Mouse (Mus musculus) stomach, embryonic 16.5 days (tissue): Measurements from ENCODE around the gene Lrfn5. TPM values are rescaled to one million over a fixed set of nuclear protein-coding genes. Genes with fewer than 3 reads are reported as not detected.

ENCODE experiments used
- ATAC-seq: fragments of 200-750 bp; cut with Nextera tagmentation; 2 replicates; pipeline ENCODE4 v1.8.0; 2017; ENCODE audit warnings: moderate number of reproducible peaks, moderate TSS enrichment; ENCODE audit not compliant: insufficient read depth, low FRiP score
- H3K27ac ChIP-seq: fragments of 300-500 bp; sonication (generic); 2 replicates; pipeline ENCODE4 v1.5.1; 2014; ENCODE audit warnings: low read length
- H3K27me3 ChIP-seq: fragments of 300-500 bp; sonication (generic); 2 replicates; pipeline ENCODE4 v1.6.1; 2014; ENCODE audit warnings: low read length, control low read depth, mixed read lengths; ENCODE audit not compliant: control insufficient read depth, insufficient read depth
- H3K36me3 ChIP-seq: fragments of 300-500 bp; sonication (generic); 2 replicates; pipeline ENCODE4 v1.6.1; 2014; ENCODE audit warnings: low read length; ENCODE audit not compliant: control insufficient read depth, insufficient read depth
- H3K4me1 ChIP-seq: fragments of 300-500 bp; sonication (generic); 2 replicates; pipeline ENCODE4 v1.6.1; 2014; ENCODE audit warnings: low read length, control low read depth, mixed read lengths; ENCODE audit not compliant: control insufficient read depth, insufficient read depth
- H3K4me2 ChIP-seq: fragments of 300-500 bp; sonication (generic); 2 replicates; pipeline ENCODE4 v1.6.1; 2014; ENCODE audit warnings: low read depth, low read length, mixed read lengths
- H3K4me3 ChIP-seq: fragments of 300-500 bp; sonication (generic); replicated peaks from 2 replicates; pipeline ENCODE4 v1.5.1; 2014; ENCODE audit warnings: mild to moderate bottlenecking, low read length
- H3K9ac ChIP-seq: fragments of 300-500 bp; sonication (generic); 2 replicates; pipeline ENCODE4 v1.6.1; 2014; ENCODE audit warnings: low read length
- H3K9me3 ChIP-seq: fragments of 300-500 bp; sonication (generic); replicated peaks from 2 replicates; pipeline ENCODE4 v1.6.1; 2016; ENCODE audit warnings: low read length, control low read depth; ENCODE audit not compliant: control insufficient read depth
- WGBS: fragments of 180-500 bp; shearing (Covaris S2); extraction: QIAGEN DNeasy Blood & Tissue Kit; methylation state at CpG from one replicate; pipeline ENCODE4 v1.1.7; 2014; 5-methylcytosine and 5-hydroxymethylcytosine counted together
- polyA plus RNA-seq: library from polyadenylated mRNA; unstranded; fragments of >200 nt; fragmentation: Nextera tagmentation; extraction: Ambion mirVana; gene quantifications from 2 replicates; pipeline ENCODE4 v1.2.1, GENCODE M21; 2015

The Lrfn5 gene
- 0.85 and 0.87 TPM in 2 replicates for polyA plus RNA-seq

- Histone ChIP-seq H3K36me3 (no peaks in the 10 kb centered on the region), H3K27ac (no peak within 1 kb of the TSS), H3K9me3 (no peaks in the 10 kb centered on the region), H3K4me1 (peaks cover 4% of the 10 kb centered on the region; the same call in 1 of the 2 replicates), H3K4me2 (peak within 1 kb of the TSS; percentile 88), H3K27me3 (peaks cover 42% of the 10 kb centered on the region), H3K9ac (peak within 1 kb of the TSS; percentile 66), H3K4me3 (peak within 1 kb of the TSS; percentile 60)
- under 1% methylated on average over 50 of the region's 50 CpGs for WGBS
- peak; percentile 85 for ATAC-seq
Measured at GRCm38 (mm10) chr12:61522829-61523370, at the start of gene Lrfn5. TSS of gene Lrfn5 (plus strand) at chr12:61523150.

DNA sequence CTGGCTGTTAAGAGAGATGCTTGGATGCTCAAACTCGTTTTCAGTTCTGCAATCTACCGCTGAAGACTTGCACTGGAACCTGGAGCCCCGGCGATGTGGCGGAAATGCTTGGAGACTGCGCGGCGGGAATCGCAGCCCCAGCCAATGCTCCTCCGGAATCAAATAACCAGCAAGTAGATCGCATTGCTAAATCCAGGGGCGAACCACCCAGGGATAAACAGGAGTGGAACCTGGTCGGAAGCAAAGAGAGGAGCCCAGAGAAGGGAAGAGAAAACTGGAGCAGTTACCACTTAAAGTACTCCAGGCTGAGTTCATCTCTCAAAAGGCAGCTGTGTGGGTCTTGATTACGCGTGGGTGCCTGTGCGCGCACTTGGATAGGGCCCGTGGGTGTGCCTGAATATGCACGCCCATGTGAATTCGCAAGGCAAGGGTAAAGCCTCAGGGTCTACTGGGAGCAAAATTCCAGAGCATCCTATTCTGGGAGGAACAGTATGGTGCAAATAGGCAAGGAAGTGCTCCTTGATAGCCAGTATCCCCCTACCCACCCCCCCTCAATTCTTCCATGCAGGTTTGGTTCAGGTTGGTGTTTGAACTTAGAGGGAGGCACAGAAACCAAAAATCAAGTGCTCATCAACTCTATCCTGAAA is 1.3 kb upstream of the Lrfn5 start:
- Histone ChIP-seq H3K27me3 (peaks cover 42% of the 10 kb centered on the region), H3K4me1 (peaks cover 4% of the 10 kb centered on the region; the same call in 1 of the 2 replicates), H3K4me3 (peak overlapping the region; percentile 3; the same call in 1 of the 2 replicates), H3K36me3 (no peaks in the 10 kb centered on the region), H3K27ac (no peak overlapping the region), H3K9ac (no peak overlapping the region), H3K4me2 (peak overlapping the region; percentile 39), H3K9me3 (no peaks in the 10 kb centered on the region)
- no peak for ATAC-seq
- 2% methylated on average over 20 of the region's 20 CpGs for WGBS

DNA sequence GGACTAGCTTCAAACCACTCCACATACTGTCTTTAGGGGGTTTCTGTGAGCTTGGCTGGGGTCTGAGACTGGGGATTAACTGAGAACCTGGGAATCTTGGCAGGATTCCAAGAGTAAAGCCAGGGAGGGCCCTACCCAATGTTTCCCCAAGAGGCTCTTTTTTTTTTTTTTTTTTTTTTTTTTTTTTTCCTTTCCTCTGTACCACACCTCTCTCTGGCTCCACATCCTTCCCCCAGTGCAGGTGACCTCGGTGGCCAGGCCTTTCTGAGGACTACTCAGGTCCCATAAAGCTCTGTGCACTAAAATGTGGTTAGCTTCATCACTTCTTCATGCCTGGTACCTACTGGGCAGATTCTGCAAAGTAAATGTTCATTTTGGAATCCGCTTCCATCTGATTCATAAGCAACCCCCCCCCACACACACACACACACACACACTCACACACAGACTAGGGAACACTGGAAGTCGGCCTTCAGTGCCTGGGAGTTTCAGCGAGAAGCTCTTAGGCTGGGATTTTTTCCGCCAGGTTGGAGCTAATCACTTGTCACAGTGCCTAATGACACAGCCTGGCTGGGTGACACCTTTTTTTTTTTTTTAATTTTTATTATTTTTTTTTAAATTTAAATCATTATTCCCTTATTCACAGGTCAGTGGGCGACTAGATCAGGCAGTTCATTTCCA is 662 bp upstream of the Lrfn5 start:
- H3K36me3 ChIP-seq, result no peaks in the 10 kb centered on the region
- H3K4me3 ChIP-seq, result peak overlapping the region; percentile 60
- peaks cover 42% of the 10 kb centered on the region for H3K27me3 ChIP-seq
- H3K4me2 ChIP-seq, result peak overlapping the region; percentile 88
- H3K27ac ChIP-seq, result no peak overlapping the region
- WGBS, result 4% methylated on average over 6 of the region's 6 CpGs
- ATAC-seq, result peak; percentile 3; the same call in 1 of the 2 replicates
- H3K9ac ChIP-seq, result peak overlapping the region; percentile 66; the same call in 1 of the 2 replicates
- H3K9me3 ChIP-seq, result no peaks in the 10 kb centered on the region
- peaks cover 4% of the 10 kb centered on the region; the same call in 1 of the 2 replicates for H3K4me1 ChIP-seq

DNA sequence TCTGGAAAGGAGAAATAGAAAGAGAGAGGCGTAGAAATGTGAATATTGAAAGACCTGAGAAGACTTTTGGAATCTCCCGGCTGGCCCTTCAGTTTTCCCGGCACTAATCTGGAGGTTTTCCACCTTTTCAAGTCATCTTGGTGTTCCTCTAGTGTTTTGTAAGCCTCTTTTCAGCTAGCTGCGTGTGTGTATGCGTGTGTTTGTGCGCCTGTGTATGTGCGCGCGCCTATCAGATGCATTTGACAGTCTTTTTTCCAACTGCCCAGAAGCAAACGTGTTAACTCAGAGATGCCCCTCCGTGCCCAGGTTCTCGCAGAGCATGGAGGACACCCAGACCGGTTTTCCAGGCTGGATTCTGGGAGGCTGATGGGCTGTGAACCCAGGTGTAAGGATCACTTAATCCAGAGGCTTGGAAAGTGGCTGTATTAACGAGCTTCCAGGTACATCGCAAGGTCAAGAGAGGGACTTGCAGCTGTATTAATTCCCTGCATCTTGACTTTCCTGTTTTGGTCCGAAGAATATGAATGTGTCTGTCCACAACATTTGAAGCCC is 757 bp downstream of the Lrfn5 start:
- Histone ChIP-seq H3K36me3 (no peaks in the 10 kb centered on the region), H3K4me3 (peak overlapping the region; percentile 60), H3K4me2 (peak overlapping the region; percentile 88), H3K27me3 (peaks cover 42% of the 10 kb centered on the region), H3K9me3 (no peaks in the 10 kb centered on the region), H3K4me1 (peaks cover 4% of the 10 kb centered on the region; the same call in 1 of the 2 replicates), H3K27ac (no peak overlapping the region), H3K9ac (peak overlapping the region; percentile 31; the same call in 1 of the 2 replicates)
- under 1% methylated on average over 16 of the region's 16 CpGs for WGBS
- ATAC-seq, result no peak

DNA sequence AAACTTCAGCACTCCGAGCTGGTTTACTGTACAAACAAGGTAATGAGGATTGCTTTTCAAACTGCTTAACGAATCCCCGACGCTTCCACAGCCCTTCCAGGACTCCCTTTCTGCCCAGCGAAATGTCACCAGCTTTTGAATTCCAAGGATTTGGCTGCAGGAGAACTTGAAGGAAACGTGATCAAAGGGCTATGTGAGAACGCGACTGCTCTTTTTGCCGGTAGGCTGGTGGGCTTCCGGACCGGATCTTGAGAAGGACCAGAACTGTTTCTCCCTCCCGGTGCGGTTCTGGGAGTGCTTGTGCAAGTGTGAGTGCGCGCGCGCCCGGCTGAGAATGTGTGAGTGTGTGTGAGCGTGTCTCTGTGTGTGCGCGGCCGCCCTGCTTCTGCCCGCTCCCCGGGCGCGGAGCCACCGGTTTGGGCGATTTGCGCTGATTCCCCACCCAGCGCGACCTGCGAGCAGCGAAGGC is 1.3 kb downstream of the Lrfn5 start:
- H3K36me3 ChIP-seq, result no peaks in the 10 kb centered on the region
- no peak for ATAC-seq
- H3K4me3 ChIP-seq, result peak overlapping the region; percentile 60
- peaks cover 42% of the 10 kb centered on the region for H3K27me3 ChIP-seq
- H3K9me3 ChIP-seq, result no peaks in the 10 kb centered on the region
- under 1% methylated on average over 33 of the region's 33 CpGs for WGBS
- no peak overlapping the region for H3K27ac ChIP-seq
- H3K9ac ChIP-seq, result peak overlapping the region; percentile 31; the same call in 1 of the 2 replicates
- H3K4me1 ChIP-seq, result peaks cover 4% of the 10 kb centered on the region; the same call in 1 of the 2 replicates
- H3K4me2 ChIP-seq, result peak overlapping the region; percentile 88

- 2% methylated on average over 9 of the region's 9 CpGs for WGBS
- peaks cover 35% of the 10 kb centered on the region for H3K27me3 ChIP-seq
- H3K4me1 ChIP-seq, result peaks cover 4% of the 10 kb centered on the region; the same call in 1 of the 2 replicates
- H3K27ac ChIP-seq, result no peak overlapping the region
- no peak overlapping the region for H3K4me3 ChIP-seq
- no peak overlapping the region for H3K4me2 ChIP-seq
- ATAC-seq, result no peak
- no peak overlapping the region for H3K9ac ChIP-seq
- no peaks in the 10 kb centered on the region for H3K9me3 ChIP-seq
- no peaks in the 10 kb centered on the region for H3K36me3 ChIP-seq
Measured at GRCm38 (mm10) chr12:61526199-61526598, 3.2 kb downstream of the Lrfn5 start.

DNA sequence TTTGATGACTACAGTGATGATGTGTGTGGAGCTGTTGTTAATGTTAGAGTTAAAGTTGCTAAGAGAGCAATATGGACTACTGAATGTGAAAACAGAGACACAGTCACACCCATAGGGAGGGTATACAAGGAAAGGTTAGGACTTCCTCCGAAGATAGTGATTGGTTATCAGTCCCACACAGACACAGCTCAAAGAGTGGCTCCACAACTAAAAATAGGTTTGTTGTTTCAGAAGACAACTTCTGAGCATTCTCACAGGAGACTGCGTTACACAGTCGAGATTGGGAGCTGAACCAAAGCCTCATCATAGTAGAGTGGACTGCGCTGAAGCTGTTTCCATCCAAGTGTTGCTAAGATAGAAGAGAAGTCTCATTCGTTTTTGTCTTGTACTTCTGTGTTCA is 57.0 kb downstream of the Lrfn5 start:
- H3K36me3 ChIP-seq, result no peaks in the 10 kb centered on the region
- no peak overlapping the region for H3K9ac ChIP-seq
- no peak overlapping the region for H3K27ac ChIP-seq
- no peak for ATAC-seq
- no peak overlapping the region for H3K4me3 ChIP-seq
- H3K9me3 ChIP-seq, result no peaks in the 10 kb centered on the region
- no peaks in the 10 kb centered on the region for H3K27me3 ChIP-seq
- no peak overlapping the region for H3K4me2 ChIP-seq
- H3K4me1 ChIP-seq, result no peaks in the 10 kb centered on the region
- 83% methylated on average over 5 of the region's 5 CpGs for WGBS

GRCm38 (mm10) chr12:61600305-61600704 is 77.4 kb downstream of the Lrfn5 start:
- H3K9me3 ChIP-seq, result no peaks in the 10 kb centered on the region
- no peak overlapping the region for H3K27ac ChIP-seq
- no peak overlapping the region for H3K4me3 ChIP-seq
- no peaks in the 10 kb centered on the region for H3K4me1 ChIP-seq
- ATAC-seq, result no peak
- H3K4me2 ChIP-seq, result no peak overlapping the region
- H3K27me3 ChIP-seq, result no peaks in the 10 kb centered on the region
- H3K36me3 ChIP-seq, result no peaks in the 10 kb centered on the region
- no peak overlapping the region for H3K9ac ChIP-seq

DNA sequence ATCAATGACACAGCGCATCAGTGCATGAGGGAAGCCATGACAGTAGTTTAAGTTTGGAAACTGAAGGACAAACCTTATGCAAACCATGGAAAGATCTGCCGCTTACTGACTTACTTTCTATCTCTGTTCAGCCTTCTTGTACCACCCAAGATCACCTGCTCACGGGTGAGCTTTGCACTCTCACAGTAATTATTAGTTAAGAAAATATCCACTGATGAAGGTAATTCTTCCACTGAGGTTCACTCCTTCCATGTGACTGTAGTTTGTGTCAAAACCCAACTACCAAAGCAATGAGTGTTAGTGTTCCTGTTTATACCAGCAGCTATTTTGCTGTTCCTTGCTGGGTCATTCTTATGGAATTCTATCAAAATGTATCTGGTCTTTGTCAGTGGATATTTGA is 84.9 kb downstream of the Lrfn5 start:
- H3K27me3 ChIP-seq, result no peaks in the 10 kb centered on the region
- no peak overlapping the region for H3K9ac ChIP-seq
- 84% methylated on average over 3 of the region's 3 CpGs for WGBS
- no peak overlapping the region for H3K4me3 ChIP-seq
- H3K4me1 ChIP-seq, result no peaks in the 10 kb centered on the region
- H3K9me3 ChIP-seq, result no peaks in the 10 kb centered on the region
- no peaks in the 10 kb centered on the region for H3K36me3 ChIP-seq
- ATAC-seq, result no peak
- no peak overlapping the region for H3K27ac ChIP-seq
- no peak overlapping the region for H3K4me2 ChIP-seq
